Mouse (Mus musculus) lung, postnatal 0 days (tissue): Measurements from ENCODE around the gene Speg.
A peak's percentile ranks its signal among the peaks of the same experiment; 100 is the strongest.

Experiments
- CTCF ChIP-seq: IDR thresholded peaks from 2 replicates; pipeline ENCODE4 v1.5.1; 2016; ENCODE audit warnings: antibody characterized with exemption, mild to moderate bottlenecking
- EP300 ChIP-seq: IDR thresholded peaks from 2 replicates; pipeline ENCODE4 v1.6.1; 2016; ENCODE audit warnings: antibody characterized with exemption, mild to moderate bottlenecking, control low read depth

GRCm38 (mm10) chr1:75387929-75388897 is 13.1 kb downstream of the Speg start:
- TF ChIP-seq CTCF (peak; percentile 18; the same call in 1 of the 2 replicates), EP300 (no peak)
